Mouse (Mus musculus): ENCODE data around the gene Sec61a2. TPM values are rescaled to one million over a fixed set of nuclear protein-coding genes. Genes with fewer than 3 reads are reported as not detected.

Sec61a2 gene
- total RNA-seq, 4 experiments from 2014 or later, result 33.2 to 71.0 (median 47.7) TPM

GRCm38 (mm10) chr2:5877446-5877845, 17.8 kb downstream of the Sec61a2 start:
- DNase-seq, result no peak

GRCm38 (mm10) chr2:5869746-5870145, 25.5 kb downstream of the Sec61a2 start:
- DNase-seq, result no peak

- DNase-seq, result no peak
Measured at GRCm38 (mm10) chr2:5867681-5868080, 27.6 kb downstream of the Sec61a2 start.

- DNase-seq, result no peak
Measured at GRCm38 (mm10) chr2:5862834-5863233, 32.4 kb downstream of the Sec61a2 start, which contains the start of gene Gm13199. Gene Gm13199, minus strand, starts transcription at chr2:5862934.

- DNase-seq, result no peak
Measured at GRCm38 (mm10) chr2:5851866-5852265, 43.4 kb downstream of the Sec61a2 start.

GRCm38 (mm10) chr2:5851116-5851515, 44.1 kb downstream of the Sec61a2 start:
- DNase-seq, result peak; percentile 68

- DNase-seq, result no peak
Measured at GRCm38 (mm10) chr2:5845826-5846225, 49.4 kb downstream of the Sec61a2 start.

GRCm38 (mm10) chr2:5844873-5845631, 50.2 kb downstream of the Sec61a2 start, which contains the start of the genes Nudt5 and Cdc123:
Gene Nudt5, plus strand, starts transcription at chr2:5845019.
Gene Cdc123, minus strand, starts transcription at chr2:5845164.
- peak; percentile 84 for DNase-seq

GRCm38 (mm10) chr2:5844181-5844872, 50.9 kb downstream of the Sec61a2 start:
- DNase-seq, result no peak

- no peak for DNase-seq
Measured at GRCm38 (mm10) chr2:5840815-5841214, 54.4 kb downstream of the Sec61a2 start.

- DNase-seq, result no peak
Measured at GRCm38 (mm10) chr2:5825265-5825913, 69.8 kb downstream of the Sec61a2 start.

- no peak for DNase-seq
Measured at GRCm38 (mm10) chr2:5824685-5825084, 70.5 kb downstream of the Sec61a2 start.

- DNase-seq, result no peak
Measured at GRCm38 (mm10) chr2:5824213-5824612, 71.0 kb downstream of the Sec61a2 start.

- DNase-seq, result no peak
Measured at GRCm38 (mm10) chr2:5822449-5822848, 72.8 kb downstream of the Sec61a2 start.

GRCm38 (mm10) chr2:5821264-5821663, 74.0 kb downstream of the Sec61a2 start:
- no peak for DNase-seq

Other genes with a start within 250 kb of the Sec61a2 start
- 10 to 100 TPM in 2 of 4 experiments, 1 to 10 TPM in 2; 7.3 to 13.2 (median 10.9) TPM for gene Camk1d, start 180.9 kb downstream of the Sec61a2 start, total RNA-seq (2022)
- 10 to 100 TPM; 34.7 to 42.0 (median 38.7) TPM for gene Nudt5, start 50.4 kb downstream of the Sec61a2 start, total RNA-seq (2022)
- gene Cdc123, start 50.3 kb downstream of the Sec61a2 start, total RNA-seq (2022), result 100 to 1,000 TPM; 138 to 175 (median 140) TPM
- gene Gm13199, start 32.5 kb downstream of the Sec61a2 start, total RNA-seq (2022), result 1 to 10 TPM in 3 of 4 experiments, not detected in 1; 1.1 to 1.4 (median 1.3) TPM
- gene Dhtkd1, start 47.4 kb upstream of the Sec61a2 start, total RNA-seq (2022), result 10 to 100 TPM; 12.2 to 23.6 (median 16.3) TPM
- gene Upf2, start 56.0 kb upstream of the Sec61a2 start, total RNA-seq (2022), result 10 to 100 TPM; 22.7 to 33.4 (median 28.6) TPM
- gene Proser2, start 234.8 kb upstream of the Sec61a2 start, total RNA-seq (2022), result 10 to 100 TPM; 15.6 to 19.0 (median 17.1) TPM

All from adrenal gland, adult 8-10 months (tissue).